Mouse (Mus musculus) small intestine, adult 2 months (tissue): ENCODE data around the gene Dnah11.

Experiments
- CTCF ChIP-seq: fragments of 200-500 bp; IDR thresholded peaks from 2 replicates; pipeline ENCODE4 v1.5.1; 2012; ENCODE audit warnings: low read depth, mild to moderate bottlenecking, control low read depth, inconsistent platforms, low read length, moderate library complexity, mixed read lengths; ENCODE audit not compliant: insufficient replicate concordance, insufficient read length; ENCODE audit errors: extremely low read depth
- POLR2A ChIP-seq: fragments of 200-500 bp; IDR thresholded peaks from 2 replicates; pipeline ENCODE4 v1.6.1; 2012; ENCODE audit warnings: low read depth, mild to moderate bottlenecking, control low read depth, inconsistent platforms, low read length, moderate library complexity

DNA sequence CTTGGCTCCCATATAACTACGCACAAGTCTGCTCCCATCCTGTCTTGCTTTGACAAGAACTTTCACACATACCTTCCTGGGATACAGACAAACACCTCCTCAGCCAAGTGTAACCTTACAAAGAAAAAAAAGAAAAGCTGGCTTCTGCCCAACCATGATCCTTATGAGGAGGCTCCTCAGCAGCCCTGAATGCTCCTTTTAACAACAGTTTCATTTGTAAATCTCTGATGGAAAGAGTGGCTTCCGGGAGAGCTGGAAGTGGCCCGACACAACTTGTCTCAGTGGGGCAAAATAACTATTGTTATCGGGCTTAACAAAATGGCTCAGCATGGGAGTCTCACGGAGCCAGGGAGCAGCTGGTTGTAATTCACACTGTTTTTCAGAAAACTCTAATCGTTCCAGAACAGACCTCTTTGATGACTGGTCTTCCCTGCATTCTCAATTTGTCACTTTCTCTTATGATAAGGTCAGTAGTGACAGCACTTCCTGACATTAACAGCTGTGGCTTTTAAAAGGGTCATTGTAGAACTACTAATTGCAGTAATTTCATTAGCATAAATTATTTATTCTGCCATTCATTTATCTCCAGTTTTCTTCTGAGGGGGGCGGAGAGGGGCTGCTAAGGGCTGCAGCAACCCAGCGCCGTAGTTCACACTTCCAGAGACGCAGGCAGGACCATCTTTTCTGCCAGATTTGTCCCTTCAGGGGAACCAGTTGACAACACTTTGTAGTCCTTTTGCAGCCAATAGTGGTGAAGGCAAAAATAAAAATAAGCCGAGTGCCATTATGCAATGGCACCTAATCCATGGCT is 209.6 kb downstream of the Dnah11 start:
- TF ChIP-seq POLR2A, result no peak
- no peak for TF ChIP-seq CTCF
